Mouse (Mus musculus) cerebellum, adult 2 months (tissue): ENCODE measurements around the gene Kcnma1.

ENCODE experiments used
- CTCF ChIP-seq: fragments of 200-500 bp; IDR thresholded peaks from 2 replicates; pipeline ENCODE4 v1.5.1; 2011; ENCODE audit warnings: low read depth, mild to moderate bottlenecking, control low read depth, low read length, moderate library complexity, borderline replicate concordance; ENCODE audit not compliant: insufficient read depth
- POLR2A ChIP-seq: fragments of 200-500 bp; IDR thresholded peaks from 2 replicates; pipeline ENCODE4 v1.6.1; 2011; ENCODE audit warnings: low read length, control low read depth, borderline replicate concordance; ENCODE audit not compliant: insufficient read depth

DNA sequence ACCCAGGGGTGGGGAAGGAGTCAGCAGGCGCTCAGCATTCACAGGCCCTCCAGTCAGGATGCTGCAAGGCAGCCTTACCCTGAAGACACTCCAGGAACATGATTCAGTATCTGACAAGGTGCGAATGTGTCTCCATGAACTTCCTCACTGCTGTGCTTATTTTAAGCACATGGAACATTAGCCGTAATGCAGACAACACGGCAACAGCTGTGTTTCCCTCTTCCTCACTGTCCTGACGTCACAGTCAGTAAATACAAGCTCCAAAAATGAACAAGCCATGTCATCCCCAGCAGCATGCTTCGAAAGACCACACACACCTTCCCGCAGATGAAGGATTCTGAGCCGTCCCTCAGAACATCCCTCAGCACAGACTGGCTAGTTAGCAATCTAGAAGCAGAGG lies 47.8 kb downstream of the Kcnma1 start:
- TF ChIP-seq POLR2A = no peak
- TF ChIP-seq CTCF = no peak
